Mouse (Mus musculus) Patski (cell line): ENCODE measurements at regions not wholly inside any gene's neighbourhood (a gene's known extent, or its start where the extent isn't known, plus 50 kb on each side); places are given as distances from the start of the nearest gene placed in this dataset.

Source experiments
- ATAC-seq: fragments of 100-300 bp; one replicate; pipeline ENCODE4 v1.8.0; 2021
- CTCF ChIA-PET: fragments of 350-600 bp; sonication (Branson Sonifier 250); formaldehyde crosslinking; loops from one replicate; lab custom pipeline; 2022; ENCODE audit warnings: inconsistent platforms; lab: Charles Lee
- POLR2A ChIA-PET: fragments of 350-600 bp; sonication (Branson Sonifier 250); formaldehyde crosslinking; loops from one replicate; lab custom pipeline; 2022; ENCODE audit warnings: antibody characterized with exemption, inconsistent platforms; lab: Charles Lee
- DNase-seq: peaks from one replicate; pipeline ENCODE4 v3.0.0-alpha.2; 2011; ENCODE audit warnings: low read depth, low spot score
- H3K27me3 ChIP-seq: fragments of 371-371 bp; one replicate; pipeline ENCODE4 v1.5.1; 2021
- CTCF ChIP-seq: fragments of 100-300 bp; IDR thresholded peaks from one replicate; pipeline ENCODE4 v1.5.1; 2021
- in situ Hi-C: fragments of 300-500 bp; cut with MboI; formaldehyde crosslinking; loops from 3 replicates; pipeline ENCODE4 v1.11.1; 2018; ENCODE audit warnings: low pct_unique_long_range_greater_than_20kb, mixed read lengths

DNA sequence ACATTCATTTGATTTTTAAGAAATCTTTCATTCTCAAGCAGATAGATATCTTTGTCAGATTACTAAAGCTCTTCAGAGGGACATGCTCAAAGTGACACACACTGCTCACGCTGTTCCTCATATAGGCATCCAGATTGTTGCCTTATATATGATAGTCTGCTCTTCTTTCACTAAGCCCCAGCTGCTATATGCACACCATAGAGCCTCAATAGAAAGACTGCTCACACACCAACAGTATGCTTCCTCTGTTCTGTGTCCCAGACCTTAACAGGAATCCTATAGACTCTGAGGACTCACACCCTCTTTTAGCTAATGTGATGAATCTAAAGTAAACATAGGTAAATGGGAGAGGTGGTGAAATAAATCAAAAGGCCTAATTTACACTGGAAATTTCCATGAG lies 561.8 kb downstream of the Smarca1 start:
- in situ Hi-C loops: no loop called here
- H3K27me3 ChIP-seq: peaks cover 47% of the 10 kb centered on the region
- ATAC-seq: no peak
- DNase-seq: no peak
- TF ChIP-seq CTCF: no peak
- POLR2A ChIA-PET: interaction anchor here (0.6 kb wide), 1 partner anchor 209 kb away, joined by 3 read pairs; no protein-coding TSS in a partner anchor
- CTCF ChIA-PET: interaction anchor here (1.4 kb wide), 1 partner anchor 23 kb away, joined by 3 read pairs; no protein-coding TSS in a partner anchor

DNA sequence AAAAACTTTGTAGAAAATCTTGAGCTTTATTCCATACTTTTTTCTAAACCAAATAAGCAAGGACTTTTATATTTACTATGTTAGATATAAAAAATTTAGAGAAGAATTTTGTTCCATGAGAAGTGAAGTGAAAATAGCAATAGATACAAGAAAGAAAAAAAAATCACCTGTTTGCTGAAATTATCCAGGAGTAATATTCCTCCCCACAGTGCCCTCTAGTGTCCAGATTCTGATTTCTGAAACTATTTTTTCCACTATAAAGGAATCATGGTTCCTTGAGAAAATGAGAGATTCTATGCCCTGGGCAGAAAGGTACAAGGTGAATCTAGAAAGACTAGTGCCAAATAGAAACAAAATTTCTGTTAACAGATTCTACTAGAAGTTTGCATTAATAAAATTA lies 564.0 kb downstream of the Smarca1 start:
- in situ Hi-C loops: no loop called here
- no peak for ATAC-seq
- POLR2A ChIA-PET: no interaction called here
- H3K27me3 ChIP-seq: peaks cover 34% of the 10 kb centered on the region
- DNase-seq: no peak
- CTCF ChIA-PET: no interaction called here
- peak; percentile 30 for TF ChIP-seq CTCF

DNA sequence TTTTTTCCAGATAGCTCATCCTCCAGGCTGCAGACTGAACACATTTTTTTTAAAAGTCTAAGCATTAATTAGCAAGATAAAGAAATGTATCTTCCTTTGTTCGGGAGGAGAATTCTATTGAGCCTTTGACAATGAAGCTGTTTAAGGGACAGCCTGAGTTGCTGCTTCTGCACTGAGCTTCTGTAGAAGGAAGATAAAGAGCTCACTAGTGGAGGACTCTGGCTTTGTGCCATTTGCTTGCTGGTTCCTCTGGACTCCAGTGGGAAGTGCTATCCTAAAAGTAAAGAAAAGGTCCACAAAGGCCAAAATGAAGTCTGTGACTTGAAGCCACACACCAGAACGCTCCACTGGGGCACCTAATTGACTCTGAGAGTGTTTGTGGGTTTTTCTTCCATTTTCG lies 577.0 kb downstream of the Smarca1 start:
- peaks cover 56% of the 10 kb centered on the region for H3K27me3 ChIP-seq
- TF ChIP-seq CTCF: no peak
- CTCF ChIA-PET: no interaction called here
- in situ Hi-C loops: no loop called here
- POLR2A ChIA-PET: no interaction called here
- ATAC-seq (no peak), DNase-seq (no peak)

DNA sequence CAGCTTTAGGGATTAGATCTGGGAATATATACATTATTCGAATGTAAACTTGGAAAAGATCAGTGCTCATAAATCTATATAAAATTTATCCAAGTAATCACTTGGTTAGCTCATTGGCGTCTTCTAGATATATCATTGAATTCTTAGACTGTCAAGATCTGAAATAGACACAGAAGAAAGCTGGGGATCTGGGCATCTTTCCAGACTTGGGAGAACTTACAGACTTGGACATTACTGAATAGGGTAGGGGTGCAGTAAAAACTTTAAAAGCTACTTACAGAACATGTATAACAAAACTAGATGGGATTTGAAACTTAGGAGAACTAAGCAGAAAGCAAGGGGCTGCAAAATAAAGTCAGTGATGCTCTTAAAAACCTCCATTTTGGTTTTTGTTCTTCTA lies 585.6 kb downstream of the Smarca1 start:
- POLR2A ChIA-PET: no interaction called here
- in situ Hi-C loops: no loop called here
- no peak for DNase-seq
- peaks cover 52% of the 10 kb centered on the region for H3K27me3 ChIP-seq
- CTCF ChIA-PET: no interaction called here
- no peak for ATAC-seq
- no peak for TF ChIP-seq CTCF

DNA sequence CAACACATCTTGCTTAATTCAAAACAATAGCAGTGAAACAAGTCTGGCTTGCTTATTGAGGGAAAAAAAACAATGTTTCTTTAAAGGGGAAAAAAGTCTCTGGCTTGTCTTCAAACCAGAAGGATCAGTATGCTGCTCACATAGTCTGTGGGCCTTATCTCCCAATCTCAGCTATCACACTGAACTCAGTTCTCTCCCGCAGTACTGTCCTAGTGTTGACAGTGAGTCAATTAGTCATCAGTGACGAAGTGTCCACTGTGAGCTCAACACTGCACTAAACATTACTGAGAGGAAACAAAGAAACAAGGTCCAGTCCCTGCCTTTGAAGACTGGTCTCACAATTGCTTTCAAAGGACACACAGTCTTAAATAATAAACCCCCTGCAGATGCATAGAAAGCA lies 589.2 kb downstream of the Smarca1 start:
- H3K27me3 ChIP-seq: peaks cover 55% of the 10 kb centered on the region
- CTCF ChIA-PET: no interaction called here
- ATAC-seq: no peak
- POLR2A ChIA-PET: no interaction called here
- no peak for TF ChIP-seq CTCF
- in situ Hi-C loops: no loop called here
- no peak for DNase-seq

DNA sequence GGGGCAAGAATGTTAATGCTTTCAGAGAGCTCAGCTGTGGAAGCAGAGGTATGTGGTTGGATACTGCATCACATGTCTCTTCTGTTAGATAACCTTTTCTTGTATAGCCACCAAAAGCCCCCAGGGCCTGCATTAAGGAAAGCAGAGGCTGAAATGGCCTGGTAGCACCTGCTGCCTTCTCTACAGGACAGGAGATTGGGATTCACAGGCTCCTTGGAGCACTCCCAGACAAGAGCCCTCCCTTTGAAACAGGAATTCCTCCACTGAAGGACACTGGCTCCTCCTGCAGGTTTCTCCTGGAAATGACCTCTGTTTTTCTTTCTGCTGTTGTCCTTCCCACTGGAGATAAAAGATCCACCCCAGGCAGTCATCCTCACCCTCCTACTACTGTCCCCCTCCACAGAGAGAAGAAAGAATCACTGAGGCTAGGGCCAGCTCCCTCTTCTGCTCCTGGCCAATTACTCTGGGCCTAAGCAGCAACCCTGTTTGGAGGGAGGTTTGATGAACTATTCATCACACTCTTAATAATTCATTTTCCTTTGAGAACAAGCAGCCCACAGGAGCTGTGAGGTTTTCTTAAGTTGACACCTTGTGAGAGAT lies 600.1 kb downstream of the Smarca1 start:
- in situ Hi-C loops: no loop called here
- ATAC-seq: no peak
- DNase-seq: no peak
- CTCF ChIA-PET: no interaction called here
- peak; percentile 43 for TF ChIP-seq CTCF
- H3K27me3 ChIP-seq: peaks cover 53% of the 10 kb centered on the region
- POLR2A ChIA-PET: no interaction called here
